Mouse (Mus musculus): ENCODE results near the gene Psmd13. TPM values are rescaled to one million over a fixed set of nuclear protein-coding genes. Genes with fewer than 3 reads are reported as not detected.

Psmd13 gene
- total RNA-seq, 2 experiments from 2014 or later = 85.9 to 208 TPM

- ATAC-seq (replicated peaks; ENCODE audit: poor library complexity) = peak; percentile 87
Measured at GRCm38 (mm10) chr7:140941222-140942051, 59.7 kb downstream of the Psmd13 start, which contains the start of gene Pgghg. Pgghg (plus strand) TSS chr7:140941391.

GRCm38 (mm10) chr7:140942341-140942740, 60.6 kb downstream of the Psmd13 start:
- no peak for ATAC-seq (replicated peaks; ENCODE audit: poor library complexity)

- ATAC-seq (replicated peaks; ENCODE audit: poor library complexity) = no peak
Measured at GRCm38 (mm10) chr7:140942811-140943210, 61.0 kb downstream of the Psmd13 start.

GRCm38 (mm10) chr7:140943356-140943755, 61.6 kb downstream of the Psmd13 start:
- ATAC-seq (replicated peaks; ENCODE audit: poor library complexity) = no peak

GRCm38 (mm10) chr7:140944236-140944635, 62.5 kb downstream of the Psmd13 start:
- ATAC-seq (replicated peaks; ENCODE audit: poor library complexity) = no peak

- no peak for ATAC-seq (replicated peaks; ENCODE audit: poor library complexity)
Measured at GRCm38 (mm10) chr7:140945247-140945646, 63.5 kb downstream of the Psmd13 start.

- no peak for ATAC-seq (replicated peaks; ENCODE audit: poor library complexity)
Measured at GRCm38 (mm10) chr7:140946311-140946710, 64.5 kb downstream of the Psmd13 start.

GRCm38 (mm10) chr7:140946980-140947379, 65.2 kb downstream of the Psmd13 start:
- peak; percentile 74 for ATAC-seq (replicated peaks; ENCODE audit: poor library complexity)

GRCm38 (mm10) chr7:140948161-140948560, 66.4 kb downstream of the Psmd13 start:
- no peak for ATAC-seq (replicated peaks; ENCODE audit: poor library complexity)

Other genes with a start within 250 kb of the Psmd13 start
- not detected in 2 replicates for gene Olfr53, start 235.5 kb upstream of the Psmd13 start, total RNA-seq (2015)
- gene Olfr53, start 235.5 kb upstream of the Psmd13 start, total RNA-seq (2017) = not detected in 2 replicates
- gene Olfr539, start 222.0 kb upstream of the Psmd13 start, total RNA-seq (2015) = not detected in 2 replicates
- not detected in 2 replicates for gene Olfr539, start 222.0 kb upstream of the Psmd13 start, total RNA-seq (2017)
- gene Olfr45, start 200.0 kb upstream of the Psmd13 start, total RNA-seq (2015) = not detected in 2 replicates
- 0.10 TPM in 1 of 2 replicates, not detected in the other for gene Olfr45, start 200.0 kb upstream of the Psmd13 start, total RNA-seq (2017)
- not detected in 2 replicates for gene Olfr541, start 184.7 kb upstream of the Psmd13 start, total RNA-seq (2015)
- gene Olfr541, start 184.7 kb upstream of the Psmd13 start, total RNA-seq (2017) = not detected in 2 replicates
- not detected in 2 replicates for gene Cyp2e1, start 118.2 kb upstream of the Psmd13 start, total RNA-seq (2015)
- gene Cyp2e1, start 118.2 kb upstream of the Psmd13 start, total RNA-seq (2017) = not detected in 2 replicates
- 0.20 and 1.4 TPM in 2 replicates for gene Syce1, start 94.1 kb upstream of the Psmd13 start, total RNA-seq (2015)
- gene Syce1, start 94.1 kb upstream of the Psmd13 start, total RNA-seq (2017) = 2.7 and 4.4 TPM in 2 replicates
- gene Zfp941, start 59.8 kb upstream of the Psmd13 start, total RNA-seq (2015) = 0.66 and 1.2 TPM in 2 replicates
- 1.4 and 1.5 TPM in 2 replicates for gene Zfp941, start 59.8 kb upstream of the Psmd13 start, total RNA-seq (2017)
- not detected in 2 replicates for gene Urah, start 47.0 kb upstream of the Psmd13 start, total RNA-seq (2015)
- not detected in 2 replicates for gene Urah, start 47.0 kb upstream of the Psmd13 start, total RNA-seq (2017)
- gene Scgb1c1, start 36.4 kb upstream of the Psmd13 start, total RNA-seq (2015) = not detected in 2 replicates
- not detected in 2 replicates for gene Scgb1c1, start 36.4 kb upstream of the Psmd13 start, total RNA-seq (2017)
- not detected in 2 replicates for gene Odf3, start 34.2 kb upstream of the Psmd13 start, total RNA-seq (2015)
- not detected in 2 replicates for gene Odf3, start 34.2 kb upstream of the Psmd13 start, total RNA-seq (2017)
- 0.35 TPM in 1 of 2 replicates, not detected in the other for gene Gm45785, start 25.6 kb upstream of the Psmd13 start, total RNA-seq (2015)
- not detected in 2 replicates for gene Gm45785, start 25.6 kb upstream of the Psmd13 start, total RNA-seq (2017)
- gene Ric8a, start 25.0 kb upstream of the Psmd13 start, total RNA-seq (2015) = 26.0 and 38.2 TPM in 2 replicates
- 24.4 and 27.3 TPM in 2 replicates for gene Ric8a, start 25.0 kb upstream of the Psmd13 start, total RNA-seq (2017)
- gene Bet1l, start 24.4 kb upstream of the Psmd13 start, total RNA-seq (2015) = 9.9 and 12.3 TPM in 2 replicates
- gene Bet1l, start 24.4 kb upstream of the Psmd13 start, total RNA-seq (2017) = 21.8 and 24.6 TPM in 2 replicates
- gene Sirt3, start 341 bp downstream of the Psmd13 start, total RNA-seq (2015) = 22.9 and 23.0 TPM in 2 replicates
- 30.0 and 31.9 TPM in 2 replicates for gene Sirt3, start 341 bp downstream of the Psmd13 start, total RNA-seq (2017)
- gene Cox8b, start 18.5 kb downstream of the Psmd13 start, total RNA-seq (2015) = not detected in 2 replicates
- gene Cox8b, start 18.5 kb downstream of the Psmd13 start, total RNA-seq (2017) = not detected in 2 replicates
- gene Nlrp6, start 38.9 kb downstream of the Psmd13 start, total RNA-seq (2015) = not detected in 2 replicates
- not detected in 2 replicates for gene Nlrp6, start 38.9 kb downstream of the Psmd13 start, total RNA-seq (2017)
- gene Pgghg, start 59.4 kb downstream of the Psmd13 start, total RNA-seq (2015) = 5.1 and 7.3 TPM in 2 replicates
- gene Pgghg, start 59.4 kb downstream of the Psmd13 start, total RNA-seq (2017) = 8.2 and 9.0 TPM in 2 replicates
- gene Ifitm5, start 68.3 kb downstream of the Psmd13 start, total RNA-seq (2015) = 0.83 and 1.1 TPM in 2 replicates
- not detected in 2 replicates for gene Ifitm5, start 68.3 kb downstream of the Psmd13 start, total RNA-seq (2017)
- gene Gm45717, start 74.0 kb downstream of the Psmd13 start, total RNA-seq (2015) = not detected in 2 replicates
- 1.1 TPM in 1 of 2 replicates, not detected in the other for gene Gm45717, start 74.0 kb downstream of the Psmd13 start, total RNA-seq (2017)
- 577 and 637 TPM in 2 replicates for gene Ifitm2, start 74.0 kb downstream of the Psmd13 start, total RNA-seq (2015)
- gene Ifitm2, start 74.0 kb downstream of the Psmd13 start, total RNA-seq (2017) = 287 and 322 TPM in 2 replicates
- gene Ifitm1, start 85.3 kb downstream of the Psmd13 start, total RNA-seq (2015) = 57.8 and 89.8 TPM in 2 replicates
- gene Ifitm1, start 85.3 kb downstream of the Psmd13 start, total RNA-seq (2017) = 33.7 and 37.5 TPM in 2 replicates
- 147 and 203 TPM in 2 replicates for gene Ifitm3, start 128.8 kb downstream of the Psmd13 start, total RNA-seq (2015)
- 49.4 and 56.2 TPM in 2 replicates for gene Ifitm3, start 128.8 kb downstream of the Psmd13 start, total RNA-seq (2017)
- 81.7 and 90.1 TPM in 2 replicates for gene Ifitm6, start 136.0 kb downstream of the Psmd13 start, total RNA-seq (2015)
- gene Ifitm6, start 136.0 kb downstream of the Psmd13 start, total RNA-seq (2017) = 37.7 and 55.9 TPM in 2 replicates
- gene Gm17387, start 147.2 kb downstream of the Psmd13 start, total RNA-seq (2015) = not detected in 2 replicates
- not detected in 2 replicates for gene Gm17387, start 147.2 kb downstream of the Psmd13 start, total RNA-seq (2017)
- 0.84 and 1.3 TPM in 2 replicates for gene B4galnt4, start 179.1 kb downstream of the Psmd13 start, total RNA-seq (2015)
- 1.5 and 2.8 TPM in 2 replicates for gene B4galnt4, start 179.1 kb downstream of the Psmd13 start, total RNA-seq (2017)
- gene Pkp3, start 196.2 kb downstream of the Psmd13 start, total RNA-seq (2015) = 1.0 and 2.2 TPM in 2 replicates
- 0.10 and 1.1 TPM in 2 replicates for gene Pkp3, start 196.2 kb downstream of the Psmd13 start, total RNA-seq (2017)
- gene Sigirr, start 218.6 kb downstream of the Psmd13 start, total RNA-seq (2015) = 12.3 and 12.6 TPM in 2 replicates
- 5.8 and 14.0 TPM in 2 replicates for gene Sigirr, start 218.6 kb downstream of the Psmd13 start, total RNA-seq (2017)
- gene Ano9, start 235.8 kb downstream of the Psmd13 start, total RNA-seq (2015) = not detected in 2 replicates
- not detected in 2 replicates for gene Ano9, start 235.8 kb downstream of the Psmd13 start, total RNA-seq (2017)
- 5.8 and 9.2 TPM in 2 replicates for gene Ptdss2, start 240.4 kb downstream of the Psmd13 start, total RNA-seq (2015)
- gene Ptdss2, start 240.4 kb downstream of the Psmd13 start, total RNA-seq (2017) = 5.7 and 5.8 TPM in 2 replicates

Measured in megakaryocyte progenitor cell, adult 5-6 weeks (primary cell).